Mouse (Mus musculus): Measurements from ENCODE around the gene Slc38a10.

Slc38a10 gene

GRCm38 (mm10) chr11:120151113-120151494 lies at the start of gene Slc38a10:
Gene Slc38a10, minus strand, starts transcription at chr11:120151346.
- DNase-seq (ENCODE audit: inconsistent ontology term), result peak; percentile 100

- no peak for DNase-seq (ENCODE audit: inconsistent ontology term)
These were observed 49.5 kb upstream of the Slc38a10 start for GRCm38 (mm10) chr11:120200621-120201020.

GRCm38 (mm10) chr11:120199766-120200165 lies 48.6 kb upstream of the Slc38a10 start:
- DNase-seq (ENCODE audit: inconsistent ontology term), result no peak

GRCm38 (mm10) chr11:120198831-120199230 lies 47.7 kb upstream of the Slc38a10 start:
- DNase-seq (ENCODE audit: inconsistent ontology term), result no peak

GRCm38 (mm10) chr11:120190526-120191412 lies 39.6 kb upstream of the Slc38a10 start:
- DNase-seq (ENCODE audit: inconsistent ontology term), result no peak

- peak; percentile 99 for DNase-seq (ENCODE audit: inconsistent ontology term)
These were observed 38.5 kb upstream of the Slc38a10 start for GRCm38 (mm10) chr11:120189459-120190312.

- DNase-seq (ENCODE audit: inconsistent ontology term), result peak; percentile 58
These were observed 37.6 kb upstream of the Slc38a10 start for GRCm38 (mm10) chr11:120188481-120189441.

- DNase-seq (ENCODE audit: inconsistent ontology term), result peak; percentile 59
These were observed 36.9 kb upstream of the Slc38a10 start for GRCm38 (mm10) chr11:120188102-120188480.

GRCm38 (mm10) chr11:120187236-120188101 lies 36.3 kb upstream of the Slc38a10 start:
- peak; percentile 59 for DNase-seq (ENCODE audit: inconsistent ontology term)

- DNase-seq (ENCODE audit: inconsistent ontology term), result peak; percentile 64
These were observed 35.7 kb upstream of the Slc38a10 start for GRCm38 (mm10) chr11:120186821-120187235.

- peak; percentile 54 for DNase-seq (ENCODE audit: inconsistent ontology term)
These were observed 35.1 kb upstream of the Slc38a10 start for GRCm38 (mm10) chr11:120186145-120186740.

GRCm38 (mm10) chr11:120185316-120186141 lies 34.4 kb upstream of the Slc38a10 start:
- DNase-seq (ENCODE audit: inconsistent ontology term), result peak; percentile 78

- peak; percentile 46 for DNase-seq (ENCODE audit: inconsistent ontology term)
These were observed 33.5 kb upstream of the Slc38a10 start for GRCm38 (mm10) chr11:120184371-120185315.

GRCm38 (mm10) chr11:120183708-120184107 lies 32.6 kb upstream of the Slc38a10 start:
- peak; percentile 65 for DNase-seq (ENCODE audit: inconsistent ontology term)

- DNase-seq (ENCODE audit: inconsistent ontology term), result no peak
These were observed 32.0 kb upstream of the Slc38a10 start for GRCm38 (mm10) chr11:120183180-120183579.

GRCm38 (mm10) chr11:120182396-120183030 lies 31.4 kb upstream of the Slc38a10 start:
- DNase-seq (ENCODE audit: inconsistent ontology term), result no peak

GRCm38 (mm10) chr11:120181379-120181778 lies 30.2 kb upstream of the Slc38a10 start:
- no peak for DNase-seq (ENCODE audit: inconsistent ontology term)

Data from Muller cell, postnatal 12 days (primary cell).